Mouse (Mus musculus) neural tube, embryonic 14.5 days (tissue): Measurements from ENCODE around the gene Nmnat3. TPM values are rescaled to one million over a fixed set of nuclear protein-coding genes. Genes with fewer than 3 reads are reported as not detected.

Source experiments
- ATAC-seq: fragments of 200-750 bp; cut with Nextera tagmentation; 2 replicates; pipeline ENCODE4 v1.8.0; 2017; ENCODE audit warnings: low read depth, mild to moderate bottlenecking, moderate TSS enrichment, moderate library complexity
- H3K27ac ChIP-seq: fragments of 300-500 bp; sonication (generic); 2 replicates; pipeline ENCODE4 v1.5.1; 2014; ENCODE audit warnings: low read depth, mild to moderate bottlenecking, control low read depth, low read length, moderate library complexity, mixed read lengths
- H3K27me3 ChIP-seq: fragments of 300-500 bp; sonication (generic); 2 replicates; pipeline ENCODE4 v1.6.1; 2014; ENCODE audit warnings: low read length; ENCODE audit not compliant: control insufficient read depth, insufficient read depth
- H3K36me3 ChIP-seq: fragments of 300-500 bp; sonication (generic); 2 replicates; pipeline ENCODE4 v1.6.1; 2014; ENCODE audit warnings: low read length, mixed read lengths; ENCODE audit not compliant: control insufficient read depth, insufficient read depth
- H3K4me1 ChIP-seq: fragments of 300-500 bp; sonication (generic); 2 replicates; pipeline ENCODE4 v1.6.1; 2014; ENCODE audit warnings: low read length; ENCODE audit not compliant: control insufficient read depth, insufficient read depth
- H3K4me2 ChIP-seq: fragments of 300-500 bp; sonication (generic); 2 replicates; pipeline ENCODE4 v1.6.1; 2014; ENCODE audit warnings: mild to moderate bottlenecking, low read depth, low read length, control low read depth
- H3K4me3 ChIP-seq: fragments of 300-500 bp; sonication (generic); 2 replicates; pipeline ENCODE4 v1.5.1; 2014; ENCODE audit warnings: low read depth, low read length, control low read depth, mixed read lengths
- H3K9ac ChIP-seq: fragments of 300-500 bp; sonication (generic); replicated peaks from 2 replicates; pipeline ENCODE4 v1.6.1; 2014; ENCODE audit warnings: low read depth, mild to moderate bottlenecking, control low read depth, low read length, mixed read lengths
- H3K9me3 ChIP-seq: fragments of 300-500 bp; sonication (generic); 2 replicates; pipeline ENCODE4 v1.6.1; 2016; ENCODE audit warnings: low read length; ENCODE audit not compliant: control insufficient read depth
- WGBS: fragments of 180-500 bp; shearing (Covaris S2); extraction: QIAGEN DNeasy Blood & Tissue Kit; methylation state at CpG from one replicate; pipeline ENCODE4 v1.1.7; 2014; 5-methylcytosine and 5-hydroxymethylcytosine counted together
- polyA plus RNA-seq: library from polyadenylated mRNA; unstranded; fragments of >200 nt; fragmentation: Nextera tagmentation; extraction: Ambion mirVana; gene quantifications from 2 replicates; pipeline ENCODE4 v1.2.1, GENCODE M21; 2014

The Nmnat3 gene
- polyA plus RNA-seq, 1 experiment from 2014 or later, result 1.6 TPM

DNA sequence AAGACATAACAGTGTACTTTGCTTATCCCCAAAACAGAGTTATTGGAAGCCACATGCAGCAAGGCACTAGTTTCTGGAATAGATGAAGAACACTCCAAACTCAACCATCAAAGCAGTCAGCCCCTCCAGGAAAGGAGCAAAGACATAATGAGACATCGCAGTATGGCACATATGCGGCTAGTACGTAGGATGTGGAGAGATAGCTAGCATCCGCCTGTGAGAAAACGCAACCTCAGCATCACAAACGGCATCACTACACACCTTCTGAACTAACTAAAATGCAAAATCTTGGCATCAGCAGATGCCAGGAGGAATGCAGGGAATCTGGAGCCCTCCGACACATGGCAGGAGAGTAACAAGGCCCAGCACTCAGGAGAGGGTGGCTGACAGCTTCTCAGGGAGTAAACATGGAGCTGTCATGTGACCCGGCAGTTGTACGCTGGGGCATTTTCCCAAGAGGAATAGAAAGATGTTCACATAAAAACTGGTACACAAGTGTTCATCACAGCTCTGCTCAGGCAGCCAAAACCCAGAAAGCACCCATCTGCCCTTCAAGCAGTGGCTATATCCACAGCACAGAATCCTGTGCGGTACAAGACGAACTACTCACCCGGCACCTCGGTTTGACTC lies 80.2 kb downstream of the Nmnat3 start:
- no peak overlapping the region for H3K4me3 ChIP-seq
- H3K27me3 ChIP-seq, result no peaks in the 10 kb centered on the region
- WGBS, result 82% methylated on average over 13 of the region's 13 CpGs
- H3K27ac ChIP-seq, result no peak overlapping the region
- no peaks in the 10 kb centered on the region for H3K9me3 ChIP-seq
- no peak for ATAC-seq
- no peaks in the 10 kb centered on the region for H3K36me3 ChIP-seq
- H3K9ac ChIP-seq, result no peak overlapping the region
- no peaks in the 10 kb centered on the region for H3K4me1 ChIP-seq
- no peak overlapping the region for H3K4me2 ChIP-seq

DNA sequence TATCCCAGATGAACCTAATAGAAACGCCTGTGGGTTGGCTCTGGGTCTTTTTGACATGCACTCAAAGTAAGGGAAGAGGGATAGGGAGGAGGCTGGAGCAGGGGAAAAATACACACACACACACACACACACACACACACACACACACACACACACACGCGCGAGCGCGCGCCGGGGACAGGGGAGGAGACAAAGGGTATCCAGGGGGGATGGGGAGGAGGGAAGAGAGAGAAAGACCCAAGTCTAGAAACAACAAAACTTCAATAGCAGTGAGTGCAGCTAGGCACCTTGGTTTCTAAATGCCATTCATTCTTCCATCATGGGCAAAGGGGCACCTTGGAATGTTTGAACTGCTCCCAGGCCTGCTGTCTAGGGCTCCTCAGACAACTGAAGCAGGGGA lies 82.5 kb downstream of the Nmnat3 start:
- Histone ChIP-seq H3K9me3 (no peaks in the 10 kb centered on the region), H3K27me3 (no peaks in the 10 kb centered on the region), H3K4me2 (no peak overlapping the region), H3K4me3 (no peak overlapping the region), H3K4me1 (no peaks in the 10 kb centered on the region), H3K36me3 (no peaks in the 10 kb centered on the region), H3K9ac (no peak overlapping the region), H3K27ac (no peak overlapping the region)
- ATAC-seq, result no peak
- 57% methylated on average over 1 of the region's 8 CpGs for WGBS

DNA sequence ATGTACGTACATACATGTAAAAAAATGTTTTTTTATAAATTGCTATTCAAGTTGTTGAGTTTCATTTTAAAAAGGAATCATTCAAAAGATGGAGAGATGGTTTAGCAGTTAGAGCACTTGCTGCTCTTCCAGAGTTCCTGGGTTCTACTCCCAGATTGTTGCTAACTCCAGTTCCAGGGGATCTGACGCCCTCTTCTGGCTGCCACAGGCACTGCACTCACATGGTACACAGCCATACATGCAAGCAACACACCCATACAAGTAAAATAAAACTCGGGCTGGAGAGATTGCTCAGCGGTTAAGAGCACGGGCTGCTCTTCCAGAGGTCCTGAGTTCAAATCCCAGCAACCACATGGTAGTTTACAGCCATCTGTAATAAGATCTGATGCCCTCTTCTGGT lies 86.1 kb downstream of the Nmnat3 start:
- Histone ChIP-seq H3K9ac (no peak overlapping the region), H3K4me2 (no peak overlapping the region), H3K4me1 (0 out of 2 replicates have a peak, but pooled peaks cover 3% of the 10 kb centered on the region), H3K27ac (no peak overlapping the region), H3K4me3 (no peak overlapping the region), H3K9me3 (no peaks in the 10 kb centered on the region), H3K27me3 (no peaks in the 10 kb centered on the region), H3K36me3 (no peaks in the 10 kb centered on the region)
- no peak for ATAC-seq
- 98% methylated on average over 5 of the region's 5 CpGs for WGBS

DNA sequence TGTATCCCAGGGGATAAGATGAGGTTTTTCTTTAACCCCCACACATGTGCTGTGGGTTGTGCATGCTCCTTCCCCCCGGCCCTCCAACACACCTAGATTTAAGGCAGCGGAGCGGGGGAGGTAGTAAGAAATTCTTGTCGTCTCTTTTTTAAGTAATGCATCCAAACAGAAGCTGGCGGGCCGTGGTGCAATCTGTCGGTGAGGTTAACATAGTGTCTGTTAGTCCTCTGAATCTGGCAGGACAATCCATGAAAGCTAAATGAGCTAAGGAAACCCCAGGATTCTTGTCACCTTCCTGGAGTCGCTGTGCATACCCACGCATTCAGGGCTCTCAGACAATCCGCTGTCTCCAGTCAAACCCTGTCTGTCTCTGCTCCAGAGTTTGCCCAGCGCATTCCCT lies 87.7 kb downstream of the Nmnat3 start:
- WGBS, result 44% methylated on average over 11 of the region's 11 CpGs
- Histone ChIP-seq H3K27me3 (no peaks in the 10 kb centered on the region), H3K4me1 (0 out of 2 replicates have a peak, but pooled peaks cover 3% of the 10 kb centered on the region), H3K27ac (no peak overlapping the region), H3K4me2 (no peak overlapping the region), H3K4me3 (no peak overlapping the region), H3K36me3 (no peaks in the 10 kb centered on the region), H3K9me3 (no peaks in the 10 kb centered on the region), H3K9ac (no peak overlapping the region)
- ATAC-seq, result no peak

DNA sequence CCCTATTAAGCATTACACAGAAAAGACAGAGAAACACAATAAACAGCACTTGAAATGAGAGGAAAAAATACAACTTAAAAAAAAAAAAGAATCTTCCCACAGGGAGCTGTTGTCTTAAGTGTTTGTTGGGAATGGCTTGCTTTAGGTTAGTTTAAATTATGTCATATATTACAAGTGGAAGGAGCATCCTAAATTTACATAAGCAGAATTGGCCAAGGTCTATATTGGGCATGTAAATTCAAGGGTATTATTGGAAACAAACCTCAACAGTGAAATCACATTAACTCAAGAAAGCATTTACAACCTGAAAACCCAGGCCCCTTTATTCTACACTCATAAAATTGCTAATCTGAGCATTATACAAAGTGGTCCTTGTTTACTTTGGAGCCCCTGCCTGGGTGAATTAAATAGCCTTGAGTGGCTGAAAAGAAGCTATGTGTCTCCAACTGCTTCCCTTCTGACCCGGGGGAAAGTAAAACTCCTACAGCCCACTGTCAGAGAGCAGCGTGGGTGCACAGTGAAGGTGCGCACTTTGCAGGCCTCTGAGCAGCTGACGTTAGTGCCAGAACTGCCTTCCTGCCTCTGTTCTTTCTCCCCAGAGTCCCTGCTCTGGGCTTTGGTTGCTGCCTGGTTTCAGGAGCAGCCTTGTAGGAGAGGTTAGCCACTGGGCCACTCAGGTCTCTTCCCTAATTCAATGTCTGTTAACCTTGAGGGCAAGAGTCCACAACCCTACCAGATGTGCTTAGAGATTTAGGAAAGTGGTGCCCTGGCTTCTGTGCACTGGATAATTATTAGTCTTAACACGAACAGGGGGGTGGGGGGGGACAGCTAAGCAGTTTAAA lies 88.3 kb downstream of the Nmnat3 start:
- Histone ChIP-seq H3K36me3 (no peaks in the 10 kb centered on the region), H3K9ac (no peak overlapping the region), H3K4me2 (no peak overlapping the region), H3K27ac (no peak overlapping the region), H3K4me1 (0 out of 2 replicates have a peak, but pooled peaks cover 3% of the 10 kb centered on the region), H3K4me3 (no peak overlapping the region), H3K9me3 (no peaks in the 10 kb centered on the region), H3K27me3 (no peaks in the 10 kb centered on the region)
- WGBS, result 21% methylated on average over 5 of the region's 5 CpGs
- peak; percentile 54; the same call in 1 of the 2 replicates for ATAC-seq

DNA sequence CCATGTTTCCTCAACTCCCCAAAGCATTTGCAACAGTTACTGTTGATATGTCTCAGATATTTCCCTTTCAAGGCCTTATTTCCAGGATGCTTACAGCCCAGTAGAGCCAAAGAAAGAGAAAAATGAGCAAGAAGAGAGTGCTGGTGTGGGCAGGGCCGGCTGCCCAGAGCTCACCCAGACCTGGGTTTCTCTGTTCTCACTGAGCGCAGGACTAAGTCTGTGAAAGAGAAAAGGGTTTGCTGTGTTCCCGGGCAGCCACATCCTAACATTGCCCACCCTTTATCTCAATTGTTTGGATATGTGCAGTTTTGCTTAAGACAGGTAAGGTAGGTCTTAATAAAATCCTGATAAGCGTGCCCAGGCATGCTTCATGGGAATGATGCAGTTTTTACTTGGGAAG lies 92.5 kb downstream of the Nmnat3 start:
- H3K27ac ChIP-seq, result no peak overlapping the region
- H3K4me3 ChIP-seq, result no peak overlapping the region
- H3K27me3 ChIP-seq, result no peaks in the 10 kb centered on the region
- ATAC-seq, result no peak
- H3K36me3 ChIP-seq, result no peaks in the 10 kb centered on the region
- 60% methylated on average over 4 of the region's 4 CpGs for WGBS
- 0 out of 2 replicates have a peak, but pooled peaks cover 3% of the 10 kb centered on the region for H3K4me1 ChIP-seq
- H3K9me3 ChIP-seq, result no peaks in the 10 kb centered on the region
- H3K4me2 ChIP-seq, result no peak overlapping the region
- no peak overlapping the region for H3K9ac ChIP-seq

DNA sequence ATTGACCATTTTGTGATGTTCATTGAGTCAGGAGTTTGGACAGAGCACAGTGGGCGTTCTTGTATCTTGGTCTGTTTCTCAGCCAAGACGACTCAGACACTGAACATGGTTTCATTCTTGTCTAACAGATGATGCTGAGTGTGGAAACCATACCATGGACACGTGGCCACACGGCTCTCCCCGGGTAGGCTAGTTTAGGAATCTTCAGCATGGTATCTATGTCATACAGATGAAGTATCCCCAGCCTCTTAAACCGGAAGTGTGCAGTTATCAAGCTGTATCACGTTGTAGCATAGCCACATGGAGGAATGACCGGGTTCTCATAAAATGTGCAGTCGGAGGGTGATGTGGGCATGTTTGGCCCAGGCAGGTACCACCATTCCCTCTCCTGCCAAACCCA lies 93.4 kb downstream of the Nmnat3 start:
- H3K27ac ChIP-seq, result no peak overlapping the region
- no peak for ATAC-seq
- no peaks in the 10 kb centered on the region for H3K36me3 ChIP-seq
- H3K9me3 ChIP-seq, result no peaks in the 10 kb centered on the region
- H3K27me3 ChIP-seq, result no peaks in the 10 kb centered on the region
- H3K4me1 ChIP-seq, result 0 out of 2 replicates have a peak, but pooled peaks cover 3% of the 10 kb centered on the region
- H3K4me2 ChIP-seq, result no peak overlapping the region
- no peak overlapping the region for H3K4me3 ChIP-seq
- H3K9ac ChIP-seq, result no peak overlapping the region
- 96% methylated on average over 9 of the region's 9 CpGs for WGBS

DNA sequence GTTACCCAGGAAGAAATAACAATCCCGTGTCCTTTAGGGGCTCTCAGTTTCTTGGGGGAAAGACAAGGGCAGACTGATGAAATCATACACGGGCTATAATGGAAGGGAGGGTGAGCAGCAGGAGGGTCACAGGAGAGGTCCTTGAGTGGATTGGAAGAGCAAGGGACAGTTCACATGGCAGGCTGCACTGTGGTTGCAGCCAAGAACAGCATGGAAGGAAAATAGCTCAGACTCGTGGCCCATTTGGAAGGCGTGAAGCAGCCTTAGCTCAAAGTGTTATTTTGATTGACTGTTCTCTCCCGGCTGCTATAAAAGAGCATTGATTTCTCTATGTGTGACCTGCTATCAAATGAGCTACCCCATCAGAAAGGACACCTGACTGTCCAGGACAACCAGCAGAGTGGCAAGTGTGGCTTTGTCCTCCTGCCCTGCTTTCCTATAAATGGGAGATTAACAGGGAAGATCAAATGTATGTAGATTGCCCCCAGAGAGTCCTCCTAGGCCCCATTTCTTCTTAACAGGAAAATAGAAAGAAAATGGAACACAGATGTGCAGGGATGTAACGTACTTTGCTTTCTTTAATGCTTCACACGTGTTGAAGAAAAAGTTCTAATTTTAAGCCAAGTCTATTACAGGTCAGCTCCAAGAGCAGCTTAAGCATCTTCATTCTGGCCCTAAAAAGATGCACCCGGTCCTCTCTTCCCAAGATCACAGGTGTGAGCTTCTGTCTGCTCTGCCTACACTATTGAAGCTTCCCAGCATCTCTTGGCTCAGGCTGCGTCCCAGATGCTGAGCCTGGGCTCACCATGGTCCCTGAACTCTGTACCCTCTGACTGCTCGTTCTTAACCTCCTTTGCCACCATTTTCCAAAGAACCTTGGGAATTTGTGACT lies 100.8 kb downstream of the Nmnat3 start:
- Histone ChIP-seq H3K4me3 (no peak overlapping the region), H3K4me1 (no peaks in the 10 kb centered on the region), H3K9me3 (no peaks in the 10 kb centered on the region), H3K9ac (no peak overlapping the region), H3K27ac (no peak overlapping the region), H3K36me3 (no peaks in the 10 kb centered on the region), H3K27me3 (no peaks in the 10 kb centered on the region), H3K4me2 (no peak overlapping the region)
- ATAC-seq, result no peak
- WGBS, result 73% methylated on average over 10 of the region's 10 CpGs
